Mouse (Mus musculus): ENCODE data around the gene Plppr2.

GRCm38 (mm10) chr9:21987592-21988342 is 50.9 kb downstream of the Plppr2 start:
- TF ChIP-seq CTCF (IDR thresholded peaks at IDR 0.05; ENCODE audit: low read depth) (no peak), EP300 (IDR thresholded peaks at IDR 0.05; ENCODE audit: low read depth) (no peak)

Measured in liver, embryonic 14.5 days (tissue).